Mouse (Mus musculus) hindbrain, embryonic 16.5 days (tissue): Measurements from ENCODE around the gene Krtap6-5. TPM values are rescaled to one million over a fixed set of nuclear protein-coding genes. Genes with fewer than 3 reads are reported as not detected.
"Not testable (repeated sequence)": the region's sequence is repeated elsewhere in the genome, so short reads cannot be mapped to it uniquely, and the experiment has no call there.

Experiments
- ATAC-seq: fragments of 200-750 bp; cut with Nextera tagmentation; 2 replicates; pipeline ENCODE4 v1.8.0; 2017; ENCODE audit warnings: moderate TSS enrichment, moderate library complexity
- H3K27ac ChIP-seq: fragments of 300-500 bp; sonication (generic); 2 replicates; pipeline ENCODE4 v1.5.1; 2014; ENCODE audit warnings: low read depth, mild to moderate bottlenecking, control low read depth, low read length, moderate library complexity
- H3K27me3 ChIP-seq: fragments of 300-500 bp; sonication (generic); replicated peaks from 2 replicates; pipeline ENCODE4 v1.6.1; 2014; ENCODE audit warnings: low read length; ENCODE audit not compliant: control insufficient read depth, insufficient read depth
- H3K36me3 ChIP-seq: fragments of 300-500 bp; sonication (generic); 2 replicates; pipeline ENCODE4 v1.6.1; 2014; ENCODE audit warnings: mild to moderate bottlenecking, low read length, moderate library complexity, mixed read lengths; ENCODE audit not compliant: control insufficient read depth, insufficient read depth
- H3K4me1 ChIP-seq: fragments of 300-500 bp; sonication (generic); 2 replicates; pipeline ENCODE4 v1.6.1; 2014; ENCODE audit warnings: low read depth, low read length; ENCODE audit not compliant: control insufficient read depth, insufficient read depth
- H3K4me2 ChIP-seq: fragments of 300-500 bp; sonication (generic); 2 replicates; pipeline ENCODE4 v1.6.1; 2014; ENCODE audit warnings: mild to moderate bottlenecking, low read length, control low read depth, moderate library complexity
- H3K4me3 ChIP-seq: fragments of 300-500 bp; sonication (generic); 2 replicates; pipeline ENCODE4 v1.5.1; 2014; ENCODE audit warnings: mild to moderate bottlenecking, low read length, control low read depth, moderate library complexity
- H3K9ac ChIP-seq: fragments of 300-500 bp; sonication (generic); 2 replicates; pipeline ENCODE4 v1.6.1; 2014; ENCODE audit warnings: low read depth, mild to moderate bottlenecking, control low read depth, low read length, moderate library complexity
- H3K9me3 ChIP-seq: fragments of 300-500 bp; sonication (generic); 2 replicates; pipeline ENCODE4 v1.6.1; 2014; ENCODE audit warnings: mild to moderate bottlenecking, low read length, moderate library complexity; ENCODE audit not compliant: control insufficient read depth
- WGBS: fragments of 180-500 bp; shearing (Covaris S2); extraction: QIAGEN DNeasy Blood & Tissue Kit; methylation state at CpG from one replicate; pipeline ENCODE4 v1.1.7; 2014; 5-methylcytosine and 5-hydroxymethylcytosine counted together
- polyA plus RNA-seq: library from polyadenylated mRNA; unstranded; fragments of >200 nt; fragmentation: Nextera tagmentation; extraction: Ambion mirVana; gene quantifications from 2 replicates; pipeline ENCODE4 v1.2.1, GENCODE M21; 2015

The Krtap6-5 gene
- not detected in 2 replicates for polyA plus RNA-seq

DNA sequence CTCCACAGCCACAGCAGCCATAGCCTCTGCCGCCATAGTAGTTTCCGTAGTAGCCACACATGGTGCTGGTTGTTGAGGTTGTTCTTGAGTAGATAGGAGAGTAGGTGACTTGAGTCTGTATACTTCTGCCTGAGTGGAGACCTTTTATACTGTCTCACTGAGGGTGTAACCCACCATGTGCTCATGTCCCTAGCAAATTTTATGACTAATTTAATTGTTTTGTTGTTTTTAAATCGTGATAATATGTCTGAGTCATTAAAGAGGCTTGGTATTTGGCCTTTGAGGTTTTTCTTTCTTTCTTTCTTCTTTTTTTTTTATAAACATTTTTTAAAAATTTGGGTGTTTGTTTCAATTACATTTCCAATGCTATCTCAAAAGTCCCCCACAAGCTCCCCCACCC lies at the start of gene Krtap6-5:
Gene Krtap6-5 (minus strand): TSS at position 101 of the 400 bp plus-strand sequence.
- no peak for ATAC-seq
- H3K27me3 ChIP-seq = no peaks in the 10 kb centered on the region
- H3K36me3 ChIP-seq = no peaks in the 10 kb centered on the region
- WGBS = 86% methylated on average over 3 of the region's 3 CpGs
- no peaks in the 10 kb centered on the region for H3K9me3 ChIP-seq
- H3K4me2 ChIP-seq = no peak within 1 kb of the TSS
- H3K4me1 ChIP-seq = no peaks in the 10 kb centered on the region
- H3K9ac ChIP-seq = no peak within 1 kb of the TSS
- no peak within 1 kb of the TSS for H3K27ac ChIP-seq
- no peak within 1 kb of the TSS for H3K4me3 ChIP-seq

DNA sequence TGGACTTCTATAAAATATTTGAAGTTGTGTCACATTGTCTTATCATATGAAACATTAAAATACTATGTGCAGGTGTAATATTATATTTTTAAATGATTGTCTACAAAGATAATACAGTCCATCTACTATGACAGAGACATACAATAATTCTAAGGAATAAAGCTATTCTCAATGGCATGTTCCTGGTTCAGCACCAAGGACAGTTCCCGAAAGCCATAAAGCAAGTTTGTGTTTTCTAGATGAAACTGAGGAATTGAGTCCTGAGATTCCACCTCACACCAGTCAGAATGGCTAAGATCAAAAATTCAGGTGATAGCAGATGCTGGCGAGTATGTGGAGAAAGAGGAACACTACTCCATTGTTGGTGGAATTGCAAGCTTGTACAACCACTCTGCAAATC lies 23.4 kb upstream of the Krtap6-5 start:
- not testable (repeated sequence) for ATAC-seq, H3K27ac ChIP-seq, H3K4me2 ChIP-seq, H3K4me1 ChIP-seq, H3K27me3 ChIP-seq, H3K9me3 ChIP-seq, H3K4me3 ChIP-seq, H3K36me3 ChIP-seq, H3K9ac ChIP-seq
- WGBS = 85% methylated on average over 2 of the region's 2 CpGs

- H3K9me3 ChIP-seq, H3K9ac ChIP-seq, H3K4me1 ChIP-seq, H3K27ac ChIP-seq, H3K36me3 ChIP-seq, H3K27me3 ChIP-seq, ATAC-seq, H3K4me3 ChIP-seq, H3K4me2 ChIP-seq: not testable (repeated sequence)
- WGBS = no CpG with 5 or more reads among the region's 2 CpGs
Observed at GRCm38 (mm10) chr16:89063902-89064301, 16.2 kb upstream of the Krtap6-5 start, which contains the start of gene 1110025L11Rik. 1110025L11Rik (minus strand) TSS chr16:89064002.

DNA sequence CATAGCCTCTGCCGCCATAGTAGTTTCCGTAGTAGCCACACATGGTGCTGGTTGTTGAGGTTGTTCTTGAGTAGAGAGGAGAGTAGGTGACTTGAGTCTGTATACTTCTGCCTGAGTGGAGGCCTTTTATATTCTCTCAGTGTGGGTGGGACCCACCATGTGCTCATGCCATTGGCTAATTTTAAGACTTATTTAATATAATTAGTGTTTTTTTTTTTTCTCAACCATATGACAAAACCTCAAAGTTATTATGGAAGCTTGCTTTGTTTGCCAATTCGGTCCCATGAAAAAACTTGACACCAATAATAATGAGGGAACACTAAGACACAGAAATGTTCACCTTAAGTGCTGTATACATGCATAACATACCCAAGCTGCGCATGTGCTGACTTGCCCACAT lies 6.3 kb downstream of the Krtap6-5 start, which contains the start of gene Gm10228:
Gene Gm10228 (minus strand): TSS at position 101 of the 400 bp plus-strand sequence.
- H3K9ac ChIP-seq, H3K36me3 ChIP-seq, H3K9me3 ChIP-seq, H3K4me3 ChIP-seq, H3K4me1 ChIP-seq, H3K27ac ChIP-seq, H3K27me3 ChIP-seq, H3K4me2 ChIP-seq, ATAC-seq: not testable (repeated sequence)
- WGBS = 96% methylated on average over 2 of the region's 4 CpGs

- not testable (repeated sequence) for H3K27ac ChIP-seq, H3K36me3 ChIP-seq, H3K27me3 ChIP-seq, ATAC-seq, H3K9me3 ChIP-seq, H3K4me2 ChIP-seq, H3K4me3 ChIP-seq, H3K4me1 ChIP-seq, H3K9ac ChIP-seq
- 94% methylated on average over 3 of the region's 3 CpGs for WGBS
Observed at GRCm38 (mm10) chr16:89031399-89031798, 16.3 kb downstream of the Krtap6-5 start, which contains the start of gene Krtap6-1. Krtap6-1 (plus strand) TSS chr16:89031699.

DNA sequence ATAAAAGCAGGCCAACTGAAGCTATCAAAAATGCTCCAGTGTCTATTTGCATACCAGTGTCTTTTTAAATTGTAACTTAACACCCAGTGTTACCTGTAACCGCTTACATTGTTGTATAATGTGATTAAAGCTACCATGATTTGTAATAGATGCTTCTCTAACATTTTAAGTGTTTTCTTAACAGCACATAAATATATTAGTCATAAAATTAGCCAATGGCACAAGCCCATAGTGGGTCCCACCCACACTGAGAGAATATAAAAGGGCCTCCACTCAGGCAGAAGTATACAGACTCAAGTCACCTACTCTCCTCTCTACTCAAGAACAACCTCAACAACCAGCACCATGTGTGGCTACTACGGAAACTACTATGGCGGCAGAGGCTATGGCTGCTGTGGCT lies 32.7 kb downstream of the Krtap6-5 start, which contains the start of gene Gm10229:
Gene Gm10229 (plus strand): TSS at position 301 of the 400 bp plus-strand sequence.
- H3K4me3 ChIP-seq, H3K27me3 ChIP-seq, H3K4me1 ChIP-seq, H3K9me3 ChIP-seq, H3K36me3 ChIP-seq, ATAC-seq, H3K4me2 ChIP-seq, H3K27ac ChIP-seq, H3K9ac ChIP-seq: not testable (repeated sequence)
- WGBS = 92% methylated on average over 1 of the region's 3 CpGs

DNA sequence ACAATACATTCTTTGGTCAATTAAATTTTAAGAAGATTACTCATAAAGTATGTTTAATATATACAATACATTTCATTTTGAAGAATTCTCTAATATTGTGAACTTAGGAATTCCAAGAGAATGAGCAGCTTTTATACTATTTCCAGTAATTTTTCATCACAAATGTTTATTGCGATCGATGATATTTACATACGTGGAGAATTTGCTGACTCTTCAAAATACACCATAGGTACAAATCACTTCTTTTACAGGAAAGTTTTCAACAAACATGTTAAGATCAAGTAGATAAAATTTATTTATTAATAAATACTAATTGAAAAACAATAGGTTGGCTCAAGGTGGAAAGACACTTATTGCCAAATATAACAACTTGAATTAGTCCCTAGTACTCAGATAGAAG lies 33.7 kb downstream of the Krtap6-5 start:
- 98% methylated on average over 3 of the region's 3 CpGs for WGBS
- Histone ChIP-seq H3K9ac (no peak overlapping the region), H3K27me3 (no peaks in the 10 kb centered on the region), H3K4me3 (no peak overlapping the region), H3K4me1 (no peaks in the 10 kb centered on the region), H3K9me3 (no peaks in the 10 kb centered on the region), H3K4me2 (no peak overlapping the region), H3K36me3 (no peaks in the 10 kb centered on the region), H3K27ac (no peak overlapping the region)
- no peak for ATAC-seq

GRCm38 (mm10) chr16:89010659-89011058 lies 37.0 kb downstream of the Krtap6-5 start, which contains the start of gene Krtap22-2:
Krtap22-2 (minus strand) TSS chr16:89010759.
- H3K4me1 ChIP-seq = no peaks in the 10 kb centered on the region
- H3K27me3 ChIP-seq = no peaks in the 10 kb centered on the region
- H3K4me3 ChIP-seq = no peak within 1 kb of the TSS
- 83% methylated on average over 5 of the region's 5 CpGs for WGBS
- H3K27ac ChIP-seq = no peak within 1 kb of the TSS
- no peak for ATAC-seq
- H3K9me3 ChIP-seq = no peaks in the 10 kb centered on the region
- no peak within 1 kb of the TSS for H3K4me2 ChIP-seq
- H3K36me3 ChIP-seq = no peaks in the 10 kb centered on the region
- H3K9ac ChIP-seq = no peak within 1 kb of the TSS
